ENCODE assay signal across 8 mouse cellular contexts in the genomic region with DNA sequence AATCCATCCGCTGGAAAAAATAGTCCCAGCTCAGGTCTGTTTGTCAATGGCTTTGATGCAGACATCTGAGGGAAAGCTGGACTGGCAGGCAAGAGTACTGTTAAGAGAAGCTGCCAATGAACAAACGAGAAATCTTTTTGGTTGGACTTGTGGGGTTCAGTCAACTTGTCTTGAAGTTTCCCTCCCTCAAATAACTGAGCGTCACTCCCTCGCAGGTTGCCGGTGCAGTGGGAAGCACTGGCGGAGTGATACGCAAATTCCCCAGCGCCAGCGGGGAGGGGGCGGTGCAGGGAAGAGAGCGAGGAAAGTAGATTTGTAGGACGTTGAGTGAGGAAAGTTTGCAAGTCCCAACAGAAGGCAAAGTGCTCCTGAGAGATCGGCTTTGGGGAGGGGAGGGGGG. TPM values are rescaled to one million over a fixed set of nuclear protein-coding genes. Genes with fewer than 3 reads are reported as not detected.
DNase-seq lines count a peak whose midpoint lies in the region; ATAC-seq lines count a peak whose summit lies in the region.

TSS of gene Col4a5 (plus strand) at position 276 of the 400 bp plus-strand sequence.

- WGBS in hindbrain, embryonic 10.5 days = 16% methylated on average over 13 of the region's 13 CpGs

- DNase-seq in adipocyte (ENCODE audit: low spot score) = peak; percentile 83
- peak; percentile 67 to 76 for DNase-seq in cerebellum, postnatal 10 days
- DNase-seq in frontal cortex, postnatal 14 days (ENCODE audit: low spot score in 2 of 2) = peak; percentile 4 to 7
- DNase-seq in hindbrain, embryonic 10.5 days (ENCODE audit: low spot score) = peak; percentile 79
- peak; percentile 39 to 52 for DNase-seq in layer of hippocampus, postnatal 10 days (ENCODE audit: low spot score in 2 of 2)
- DNase-seq in lung, postnatal 10 days = peak; percentile 76
- peak; percentile 77 for DNase-seq in ovary, postnatal 36 days (ENCODE audit: low spot score)

- H3K9me3 ChIP-seq in hindbrain, embryonic 10.5 days = no peaks in the 10 kb centered on the region

- peak within 1 kb of the TSS; percentile 87 for H3K27ac ChIP-seq in hindbrain, embryonic 10.5 days

- no peak for ATAC-seq in inflammation-experienced regulatory T-cells, adult 6 months

- peak within 1 kb of the TSS; percentile 57 for H3K4me3 ChIP-seq in hindbrain, embryonic 10.5 days

- H3K36me3 ChIP-seq in hindbrain, embryonic 10.5 days = no peaks in the 10 kb centered on the region

- no peaks in the 10 kb centered on the region for H3K4me1 ChIP-seq in hindbrain, embryonic 10.5 days (replicated peaks)

- H3K27me3 ChIP-seq in hindbrain, embryonic 10.5 days (ENCODE audit: insufficient read depth, poor library complexity, severe bottlenecking) = peaks cover 44% of the 10 kb centered on the region

RNA-seq across cellular contexts. Expression of gene Col4a5, which starts in this region (rescaled TPM):
- polyA plus RNA-seq in hindbrain, embryonic 10.5 days (2016; fragmentation: Nextera tagmentation; extraction: Ambion mirVana) = 14.4 and 14.7 TPM in 2 replicates
- 1 to 10 TPM; 7.8 to 8.3 TPM for total RNA-seq in layer of hippocampus, postnatal 10 days (2021)
- polyA plus RNA-seq in inflammation-experienced regulatory T-cells, adult 6 months (2017; shearing (Covaris generic)) = not detected

Comparison
In these comparisons a context has a peak if more than half of its experiments do, and no peak if none do; other contexts are left out.
1. RNA of gene Col4a5 (polyA plus RNA-seq): 14.4 to 14.7 TPM in hindbrain, embryonic 10.5 days; not detected in inflammation-experienced regulatory T-cells, adult 6 months; every median in the first group is over 10 times any median in the second.
2. DNase-seq: peak in every context shown above with its lines; median percentile 83 in adipocyte; 79 in hindbrain, embryonic 10.5 days; 77 in ovary, postnatal 36 days; 76 in lung, postnatal 10 days; 72 in cerebellum, postnatal 10 days; 46 in layer of hippocampus, postnatal 10 days; 6 in frontal cortex, postnatal 14 days.